Mouse (Mus musculus) intestine, embryonic 15.5 days (tissue): ENCODE measurements around the gene BC048562. TPM values are rescaled to one million over a fixed set of nuclear protein-coding genes. Genes with fewer than 3 reads are reported as not detected.

Experiments used
- ATAC-seq: fragments of 200-750 bp; cut with Nextera tagmentation; 2 replicates; pipeline ENCODE4 v1.8.0; 2017; ENCODE audit warnings: moderate TSS enrichment, moderate library complexity
- H3K27ac ChIP-seq: fragments of 300-500 bp; sonication (generic); 2 replicates; pipeline ENCODE4 v1.5.1; 2015; ENCODE audit warnings: mild to moderate bottlenecking, inconsistent platforms
- H3K27me3 ChIP-seq: fragments of 300-500 bp; sonication (generic); replicated peaks from 2 replicates; pipeline ENCODE4 v1.6.1; 2015; ENCODE audit warnings: inconsistent platforms
- H3K36me3 ChIP-seq: fragments of 300-500 bp; sonication (generic); 2 replicates; pipeline ENCODE4 v1.6.1; 2015; ENCODE audit warnings: inconsistent platforms
- H3K4me1 ChIP-seq: fragments of 300-500 bp; sonication (generic); replicated peaks from 2 replicates; pipeline ENCODE4 v1.6.1; 2015; ENCODE audit warnings: inconsistent platforms
- H3K4me2 ChIP-seq: fragments of 300-500 bp; sonication (generic); replicated peaks from 2 replicates; pipeline ENCODE4 v1.6.1; 2015; ENCODE audit warnings: mild to moderate bottlenecking, inconsistent platforms
- H3K4me3 ChIP-seq: fragments of 300-500 bp; sonication (generic); replicated peaks from 2 replicates; pipeline ENCODE4 v1.5.1; 2015; ENCODE audit warnings: inconsistent platforms
- H3K9ac ChIP-seq: fragments of 300-500 bp; sonication (generic); 2 replicates; pipeline ENCODE4 v1.6.1; 2015; ENCODE audit warnings: inconsistent platforms
- H3K9me3 ChIP-seq: fragments of 300-500 bp; sonication (generic); 2 replicates; pipeline ENCODE4 v1.6.1; 2016; ENCODE audit warnings: inconsistent platforms
- WGBS: fragments of 180-500 bp; shearing (Covaris S2); methylation state at CpG from one replicate; pipeline ENCODE4 v1.1.7; 2015; 5-methylcytosine and 5-hydroxymethylcytosine counted together
- polyA plus RNA-seq: library from polyadenylated mRNA; unstranded; fragments of >200 nt; fragmentation: Nextera tagmentation; extraction: Ambion mirVana; gene quantifications from 2 replicates; pipeline ENCODE4 v1.2.1, GENCODE M21; 2015

BC048562 gene
- polyA plus RNA-seq, 1 experiment from 2014 or later = not detected

- Histone ChIP-seq H3K9ac (no peak overlapping the region), H3K9me3 (no peaks in the 10 kb centered on the region), H3K4me3 (no peak overlapping the region), H3K27me3 (no peaks in the 10 kb centered on the region), H3K4me2 (no peak overlapping the region), H3K36me3 (peaks cover 28% of the 10 kb centered on the region), H3K4me1 (peaks cover 29% of the 10 kb centered on the region), H3K27ac (no peak overlapping the region)
- ATAC-seq = no peak
- WGBS = 96% methylated on average over 9 of the region's 9 CpGs
Measured at GRCm38 (mm10) chr9:108463713-108464112, 27.4 kb downstream of the BC048562 start.

- WGBS = 86% methylated on average over 2 of the region's 2 CpGs
- Histone ChIP-seq H3K9ac (no peak overlapping the region), H3K36me3 (peaks cover 28% of the 10 kb centered on the region), H3K4me1 (peaks cover 23% of the 10 kb centered on the region), H3K27me3 (no peaks in the 10 kb centered on the region), H3K4me2 (no peak overlapping the region), H3K4me3 (no peak overlapping the region), H3K9me3 (no peaks in the 10 kb centered on the region), H3K27ac (no peak overlapping the region)
- ATAC-seq = no peak
Measured at GRCm38 (mm10) chr9:108466219-108466618, 29.9 kb downstream of the BC048562 start.

GRCm38 (mm10) chr9:108469430-108469829 lies 33.1 kb downstream of the BC048562 start:
- Histone ChIP-seq H3K9ac (no peak overlapping the region), H3K27ac (0 out of 2 replicates have a peak overlapping the region, but pooled peaks have one; percentile 58), H3K4me2 (no peak overlapping the region), H3K4me1 (no peaks in the 10 kb centered on the region; the same call in 1 of the 2 replicates), H3K27me3 (no peaks in the 10 kb centered on the region), H3K4me3 (no peak overlapping the region), H3K9me3 (no peaks in the 10 kb centered on the region), H3K36me3 (peaks cover 15% of the 10 kb centered on the region)
- ATAC-seq = no peak
- WGBS = 73% methylated on average over 5 of the region's 5 CpGs

GRCm38 (mm10) chr9:108469845-108470244 lies 33.6 kb downstream of the BC048562 start:
- no peaks in the 10 kb centered on the region for H3K27me3 ChIP-seq
- ATAC-seq = no peak
- 39% methylated on average over 4 of the region's 4 CpGs for WGBS

GRCm38 (mm10) chr9:108474528-108474927 lies 38.2 kb downstream of the BC048562 start:
- Histone ChIP-seq H3K4me3 (no peak overlapping the region), H3K9me3 (no peaks in the 10 kb centered on the region), H3K9ac (no peak overlapping the region), H3K36me3 (no peaks in the 10 kb centered on the region), H3K4me1 (peaks cover 7% of the 10 kb centered on the region), H3K27me3 (no peaks in the 10 kb centered on the region), H3K4me2 (no peak overlapping the region), H3K27ac (no peak overlapping the region)
- no peak for ATAC-seq
- WGBS = 75% methylated on average over 1 of the region's 1 CpGs

More at GRCm38 (mm10) chr9:108469845-108470244, 33.6 kb downstream of the BC048562 start:
- Histone ChIP-seq H3K9me3 (no peaks in the 10 kb centered on the region), H3K4me3 (no peak overlapping the region), H3K4me1 (no peaks in the 10 kb centered on the region; the same call in 1 of the 2 replicates), H3K27ac (peak overlapping the region; percentile 58; the same call in 1 of the 2 replicates), H3K9ac (no peak overlapping the region), H3K4me2 (no peak overlapping the region), H3K36me3 (peaks cover 12% of the 10 kb centered on the region)

- H3K27ac ChIP-seq = peak overlapping the region; percentile 81
- 1% methylated on average over 20 of the region's 20 CpGs for WGBS
- H3K4me2 ChIP-seq = peak overlapping the region; percentile 69
- peak; percentile 84 for ATAC-seq
- H3K9me3 ChIP-seq = no peaks in the 10 kb centered on the region
- H3K4me1 ChIP-seq = peaks cover 15% of the 10 kb centered on the region
- peaks cover 19% of the 10 kb centered on the region for H3K36me3 ChIP-seq
- H3K27me3 ChIP-seq = no peaks in the 10 kb centered on the region
- peak overlapping the region; percentile 59 for H3K4me3 ChIP-seq
- H3K9ac ChIP-seq = peak overlapping the region; percentile 34
Measured at GRCm38 (mm10) chr9:108478638-108479156, 42.4 kb downstream of the BC048562 start.

GRCm38 (mm10) chr9:108479241-108479640 lies 43.0 kb downstream of the BC048562 start:
- Histone ChIP-seq H3K9me3 (no peaks in the 10 kb centered on the region), H3K27me3 (no peaks in the 10 kb centered on the region), H3K4me2 (peak overlapping the region; percentile 69), H3K4me1 (peaks cover 15% of the 10 kb centered on the region), H3K9ac (peak overlapping the region; percentile 34; the same call in 1 of the 2 replicates), H3K36me3 (peaks cover 22% of the 10 kb centered on the region), H3K4me3 (peak overlapping the region; percentile 59), H3K27ac (peak overlapping the region; percentile 81)
- WGBS = 31% methylated on average over 11 of the region's 11 CpGs
- peak; percentile 18 for ATAC-seq

GRCm38 (mm10) chr9:108479721-108480351 lies 43.6 kb downstream of the BC048562 start, which contains the start of gene Lamb2:
Lamb2 (plus strand) TSS chr9:108479736.
- Histone ChIP-seq H3K9ac (peak within 1 kb of the TSS; percentile 70), H3K4me2 (peak within 1 kb of the TSS; percentile 69), H3K27ac (peak within 1 kb of the TSS; percentile 81), H3K27me3 (no peaks in the 10 kb centered on the region), H3K4me3 (peak within 1 kb of the TSS; percentile 59), H3K36me3 (peaks cover 24% of the 10 kb centered on the region), H3K4me1 (peaks cover 15% of the 10 kb centered on the region), H3K9me3 (no peaks in the 10 kb centered on the region)
- ATAC-seq = peak; percentile 58
- 6% methylated on average over 10 of the region's 10 CpGs for WGBS

GRCm38 (mm10) chr9:108480813-108481519 lies 44.7 kb downstream of the BC048562 start:
- 91% methylated on average over 28 of the region's 28 CpGs for WGBS
- Histone ChIP-seq H3K4me3 (peak overlapping the region; percentile 59; the same call in 1 of the 2 replicates), H3K27ac (no peak overlapping the region), H3K36me3 (peaks cover 30% of the 10 kb centered on the region), H3K9ac (0 out of 2 replicates have a peak overlapping the region, but pooled peaks have one; percentile 70), H3K4me1 (peaks cover 15% of the 10 kb centered on the region), H3K9me3 (no peaks in the 10 kb centered on the region), H3K4me2 (peak overlapping the region; percentile 69), H3K27me3 (no peaks in the 10 kb centered on the region)
- no peak for ATAC-seq

GRCm38 (mm10) chr9:108481520-108482210 lies 45.4 kb downstream of the BC048562 start:
- no peak overlapping the region for H3K4me2 ChIP-seq
- WGBS = 87% methylated on average over 19 of the region's 19 CpGs
- peaks cover 34% of the 10 kb centered on the region for H3K36me3 ChIP-seq
- H3K4me1 ChIP-seq = peaks cover 15% of the 10 kb centered on the region
- no peaks in the 10 kb centered on the region for H3K9me3 ChIP-seq
- no peaks in the 10 kb centered on the region for H3K27me3 ChIP-seq
- no peak overlapping the region for H3K9ac ChIP-seq
- no peak for ATAC-seq
- no peak overlapping the region for H3K27ac ChIP-seq
- no peak overlapping the region for H3K4me3 ChIP-seq

- Histone ChIP-seq H3K4me2 (no peak overlapping the region), H3K9ac (no peak overlapping the region), H3K9me3 (no peaks in the 10 kb centered on the region), H3K27me3 (no peaks in the 10 kb centered on the region), H3K27ac (no peak overlapping the region), H3K4me3 (no peak overlapping the region), H3K36me3 (peaks cover 49% of the 10 kb centered on the region), H3K4me1 (peaks cover 15% of the 10 kb centered on the region)
- 93% methylated on average over 18 of the region's 18 CpGs for WGBS
- no peak for ATAC-seq
Measured at GRCm38 (mm10) chr9:108483051-108483790, 46.9 kb downstream of the BC048562 start.
